Mouse (Mus musculus) cortical plate, adult 2 months (tissue): Measurements from ENCODE around the gene Kctd2.
"Not testable (repeated sequence)": the region's sequence is repeated elsewhere in the genome, so short reads cannot be mapped to it uniquely, and the experiment has no call there.

Experiments
- CTCF ChIP-seq: fragments of 200-500 bp; IDR thresholded peaks from 2 replicates; pipeline ENCODE4 v1.5.1; 2011; ENCODE audit warnings: mild to moderate bottlenecking, control low read depth, low read length; ENCODE audit not compliant: insufficient read depth; ENCODE audit errors: extremely low read depth
- POLR2A ChIP-seq: fragments of 200-500 bp; IDR thresholded peaks from 2 replicates; pipeline ENCODE4 v1.6.1; 2011; ENCODE audit warnings: mild to moderate bottlenecking, low read length, control low read depth; ENCODE audit not compliant: insufficient read depth; ENCODE audit errors: extremely low read depth

DNA sequence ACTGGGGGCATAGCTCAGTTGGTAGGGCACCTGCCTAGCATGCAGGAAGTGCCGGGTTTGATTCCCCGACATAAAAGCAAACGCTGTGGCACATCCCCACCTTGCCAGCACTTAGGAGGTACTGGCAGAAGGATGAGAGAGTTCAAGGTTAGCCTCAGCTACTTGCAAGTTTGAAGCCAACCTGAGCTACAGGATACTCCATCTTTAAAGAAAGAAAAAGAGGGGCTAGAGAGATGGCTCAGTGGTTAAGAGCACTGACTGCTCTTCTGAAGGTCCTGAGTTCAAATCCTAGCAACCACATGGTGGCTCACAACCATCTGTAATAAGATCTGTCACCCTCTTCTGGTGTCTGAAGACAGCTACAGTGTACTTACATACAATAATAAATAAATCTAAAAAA is 33.1 kb upstream of the Kctd2 start:
- TF ChIP-seq CTCF, POLR2A: not testable (repeated sequence)
